Mouse (Mus musculus) G1E (cell line): Measurements from ENCODE around the gene Hsp90b1. TPM values are rescaled to one million over a fixed set of nuclear protein-coding genes. Genes with fewer than 3 reads are reported as not detected.

Experiments used
- polyA plus RNA-seq: library from polyadenylated mRNA; stranded (reverse); fragments of >175 nt; gene quantifications from 2 replicates; pipeline ENCODE4 v1.2.3, GENCODE M21; 2012
- total RNA-seq, 2 experiments: library from RNA; stranded (forward) in 1 of 2; stranded (reverse) in 1 of 2; fragments of 200-1000 nt in 1 of 2; fragments of >200 nt in 1 of 2; fragmentation: Nextera tagmentation in 1 of 2; gene quantifications; 2 replicates each; pipeline ENCODE4 v1.2.3; 2014 to 2017

The Hsp90b1 gene
- total and polyA plus RNA-seq, 3 experiments = 26.6 to 445 (median 435) TPM

Other genes starting within 250 kb of the Hsp90b1 start
- not detected in 2 replicates for gene Syn3, start 206.6 kb downstream of the Hsp90b1 start, total RNA-seq (2014; fragmentation: Nextera tagmentation)
- gene Syn3, start 206.6 kb downstream of the Hsp90b1 start, total RNA-seq (2017) = 0.17 and 0.44 TPM in 2 replicates
- gene Syn3, start 206.6 kb downstream of the Hsp90b1 start, polyA plus RNA-seq = 0.01 TPM in 1 of 2 replicates, not detected in the other
- gene Ttc41, start 302 bp upstream of the Hsp90b1 start, total RNA-seq (2014; fragmentation: Nextera tagmentation) = 5.4 and 6.5 TPM in 2 replicates
- 1.0 and 1.9 TPM in 2 replicates for gene Ttc41, start 302 bp upstream of the Hsp90b1 start, total RNA-seq (2017)
- gene Ttc41, start 302 bp upstream of the Hsp90b1 start, polyA plus RNA-seq = 0.09 and 0.10 TPM in 2 replicates
- gene Gm49358, start 58.5 kb upstream of the Hsp90b1 start, total RNA-seq (2014; fragmentation: Nextera tagmentation) = not detected in 2 replicates
- gene Gm49358, start 58.5 kb upstream of the Hsp90b1 start, total RNA-seq (2017) = not detected in 2 replicates
- gene Gm49358, start 58.5 kb upstream of the Hsp90b1 start, polyA plus RNA-seq = not detected in 2 replicates
- 14.3 and 16.5 TPM in 2 replicates for gene Nt5dc3, start 73.5 kb upstream of the Hsp90b1 start, total RNA-seq (2014; fragmentation: Nextera tagmentation)
- 6.6 and 7.1 TPM in 2 replicates for gene Nt5dc3, start 73.5 kb upstream of the Hsp90b1 start, total RNA-seq (2017)
- 7.6 and 13.0 TPM in 2 replicates for gene Nt5dc3, start 73.5 kb upstream of the Hsp90b1 start, polyA plus RNA-seq